Mouse (Mus musculus): Measurements from ENCODE around the gene Serping1.

The Serping1 gene

DNA sequence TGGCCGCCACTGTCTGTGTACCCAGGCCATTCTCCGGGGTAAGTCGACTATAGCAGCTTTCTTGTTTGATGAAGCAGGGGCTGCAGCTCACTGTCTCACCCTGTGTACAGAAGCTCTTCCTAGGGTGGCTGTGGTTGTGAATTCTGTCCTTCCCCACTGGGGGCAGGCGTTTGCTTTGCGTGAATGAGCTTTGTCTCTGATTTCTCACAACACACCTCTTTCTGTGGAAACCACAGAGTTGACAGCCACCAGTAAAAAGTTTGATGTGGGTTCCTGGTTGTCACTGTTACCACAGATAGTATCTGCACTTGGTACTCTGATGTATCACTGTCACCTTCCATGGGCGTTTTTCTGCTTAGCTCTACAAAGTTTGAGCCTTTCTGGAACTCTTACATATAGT is 4.0 kb upstream of the Serping1 start:
- DNase-seq = no peak

- DNase-seq = no peak
Observed at GRCm38 (mm10) chr2:84777706-84778105, 2.5 kb upstream of the Serping1 start.

GRCm38 (mm10) chr2:84775665-84776064 is 421 bp upstream of the Serping1 start:
- no peak for DNase-seq

GRCm38 (mm10) chr2:84774751-84775150 is 493 bp downstream of the Serping1 start:
- peak; percentile 7 to 23 for DNase-seq

- DNase-seq = no peak
Observed at GRCm38 (mm10) chr2:84773195-84773594, 2.0 kb downstream of the Serping1 start.

DNA sequence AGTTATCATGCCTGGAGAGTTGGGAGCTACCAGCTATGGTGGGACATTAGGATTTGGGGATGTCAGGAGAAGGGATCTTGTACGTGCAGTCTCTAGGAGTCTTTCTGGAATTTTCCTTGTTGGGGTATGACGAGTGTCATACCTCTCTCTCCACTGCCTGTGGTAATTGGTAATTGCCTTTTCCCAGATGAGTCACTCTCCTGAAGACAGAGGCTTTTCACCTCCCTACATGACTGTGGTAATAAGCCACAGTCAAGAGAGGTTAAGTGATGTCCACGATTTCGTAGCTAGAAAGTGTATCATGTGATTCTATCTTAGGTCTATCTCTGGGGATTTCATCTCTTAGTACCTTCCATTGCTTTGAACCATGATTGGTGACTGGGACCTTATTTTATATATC is 2.8 kb downstream of the Serping1 start:
- no peak for DNase-seq

GRCm38 (mm10) chr2:84770501-84770900 is 4.7 kb downstream of the Serping1 start:
- no peak for DNase-seq

DNA sequence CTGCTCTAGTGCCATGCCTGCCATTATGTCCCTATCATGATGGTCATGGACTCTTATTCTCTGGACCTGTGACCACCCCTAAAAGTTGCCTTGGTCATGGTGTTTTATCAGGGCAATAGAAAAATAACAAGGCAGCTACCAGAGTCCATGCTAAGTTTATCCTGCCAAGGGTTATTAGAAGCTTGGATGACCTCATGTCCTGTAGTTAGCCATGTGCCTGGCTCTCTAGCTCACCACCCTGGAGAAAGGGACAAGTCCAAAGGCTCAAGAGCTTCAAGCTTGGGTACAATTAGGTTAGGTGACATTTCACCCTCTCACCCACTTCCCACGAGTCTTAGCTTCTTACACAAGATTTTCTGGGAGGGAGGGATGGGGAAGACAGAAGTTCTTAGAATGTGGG is 12.4 kb downstream of the Serping1 start:
- DNase-seq = no peak

DNA sequence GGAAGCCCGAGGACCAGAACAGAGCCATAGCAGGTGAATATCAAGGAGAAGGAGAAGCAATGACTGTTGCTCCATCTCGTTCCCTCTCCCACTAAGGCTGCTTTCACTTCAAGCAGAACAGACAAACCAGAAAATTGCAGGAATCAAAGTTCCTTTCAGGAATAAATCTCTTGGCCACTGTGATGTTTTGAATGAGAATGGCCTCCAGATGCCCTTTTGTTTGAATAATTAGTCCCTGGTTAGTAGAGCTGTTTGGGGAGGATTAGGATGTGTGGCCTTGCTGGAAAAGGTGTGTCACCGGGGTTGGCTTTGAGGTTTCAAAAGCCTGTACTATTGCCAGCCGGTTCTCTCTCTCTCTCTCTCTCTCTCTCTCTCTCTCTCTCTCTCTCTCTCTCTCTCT is 12.9 kb downstream of the Serping1 start:
- DNase-seq = no peak

DNA sequence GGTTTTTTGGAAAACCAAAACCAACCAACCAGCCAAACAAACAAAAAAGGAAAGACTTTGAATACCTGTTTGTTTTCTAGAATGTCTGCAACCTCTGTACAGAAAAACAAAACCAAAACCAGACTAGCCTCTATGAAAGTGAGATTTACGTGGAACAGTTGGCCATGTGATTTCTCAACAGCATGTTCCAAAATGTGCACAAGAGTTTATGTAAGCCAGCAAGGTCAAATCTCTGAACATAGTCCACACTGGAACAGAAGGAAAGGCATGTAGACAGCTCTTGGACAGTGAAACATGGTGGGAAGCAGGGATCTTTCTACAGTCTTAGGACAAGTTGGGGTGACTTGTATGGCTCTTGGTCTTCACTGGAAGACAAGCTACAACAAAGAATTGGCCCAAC is 13.4 kb downstream of the Serping1 start:
- no peak for DNase-seq

- no peak for DNase-seq
Observed at GRCm38 (mm10) chr2:84761309-84761708, 13.9 kb downstream of the Serping1 start.

DNA sequence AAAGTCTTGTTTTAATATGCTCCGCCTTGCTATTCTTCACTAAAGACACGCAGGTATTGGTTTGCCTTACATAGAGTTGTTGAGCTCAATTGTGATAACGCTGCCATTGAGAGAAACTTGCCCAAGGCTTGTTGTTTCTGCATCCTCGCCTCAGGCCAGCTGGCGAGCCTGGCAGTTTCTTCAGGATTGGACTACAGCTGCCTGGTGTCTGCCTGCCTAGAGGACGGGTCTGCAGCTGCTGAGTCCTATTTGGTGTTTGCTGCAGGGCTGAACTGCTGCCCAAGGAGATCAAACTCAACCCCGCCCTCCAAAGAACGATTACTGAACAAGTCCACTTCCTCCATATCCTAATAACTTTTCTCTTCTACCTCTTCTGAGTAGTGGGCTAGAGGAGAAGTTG is 14.5 kb downstream of the Serping1 start:
- no peak for DNase-seq

DNA sequence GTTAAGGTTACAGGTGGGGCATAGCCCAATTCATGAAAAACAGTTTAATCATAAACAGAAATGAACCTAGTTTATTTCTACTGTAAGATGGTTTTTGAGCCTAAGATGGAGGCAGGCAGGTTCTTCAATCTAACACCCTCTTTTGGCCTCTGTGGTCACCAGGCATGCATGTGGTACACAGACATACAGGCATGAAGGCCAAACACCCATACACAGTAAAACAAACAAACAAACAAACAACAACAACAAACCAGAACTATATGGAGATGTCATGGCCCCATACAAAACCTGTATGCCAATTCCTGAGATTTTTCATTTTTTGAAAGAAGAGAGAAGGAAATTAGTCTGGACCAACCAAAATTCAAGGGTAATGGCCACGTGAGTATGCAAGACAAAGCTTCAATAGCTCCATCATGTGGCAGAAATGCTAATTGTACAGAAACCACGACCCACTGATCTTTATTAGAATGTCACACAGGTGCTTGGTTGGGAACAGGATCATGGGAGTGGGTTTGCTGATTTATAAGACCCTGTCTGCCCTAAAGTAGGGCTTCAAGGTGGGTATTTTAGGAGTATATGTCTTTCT is 16.6 kb downstream of the Serping1 start:
- DNase-seq = no peak

DNA sequence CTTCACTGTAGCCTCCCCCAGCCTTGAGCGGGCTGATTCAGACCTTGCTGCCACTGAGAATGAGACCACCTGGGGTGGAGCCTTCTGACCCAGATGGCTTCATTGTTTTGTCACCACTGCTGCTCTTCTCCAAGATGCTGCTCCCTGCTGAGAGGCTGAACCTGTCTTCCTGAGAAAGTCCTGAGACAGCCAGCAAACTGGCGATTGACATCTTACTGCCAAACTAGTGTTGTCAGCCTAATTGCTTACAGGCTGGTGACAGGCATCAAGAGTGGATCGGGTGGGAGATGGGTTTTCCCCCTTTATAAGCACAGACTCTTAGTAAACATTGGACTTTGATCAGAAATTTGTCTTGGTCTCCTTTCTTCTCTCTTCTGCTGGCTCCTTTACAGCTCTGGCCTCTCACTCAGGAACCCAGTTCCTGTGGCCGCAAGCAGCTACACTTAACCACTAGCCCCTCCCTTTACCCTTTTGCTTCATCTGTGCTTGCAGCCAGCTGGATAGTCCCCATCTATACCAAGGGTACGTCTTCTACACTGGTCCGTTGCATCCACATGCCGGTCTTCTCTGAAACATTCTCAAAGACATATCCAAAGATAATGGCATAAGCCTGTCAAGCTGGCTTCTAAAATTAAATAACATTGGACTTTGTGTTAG is 18.1 kb downstream of the Serping1 start:
- DNase-seq = no peak

DNA sequence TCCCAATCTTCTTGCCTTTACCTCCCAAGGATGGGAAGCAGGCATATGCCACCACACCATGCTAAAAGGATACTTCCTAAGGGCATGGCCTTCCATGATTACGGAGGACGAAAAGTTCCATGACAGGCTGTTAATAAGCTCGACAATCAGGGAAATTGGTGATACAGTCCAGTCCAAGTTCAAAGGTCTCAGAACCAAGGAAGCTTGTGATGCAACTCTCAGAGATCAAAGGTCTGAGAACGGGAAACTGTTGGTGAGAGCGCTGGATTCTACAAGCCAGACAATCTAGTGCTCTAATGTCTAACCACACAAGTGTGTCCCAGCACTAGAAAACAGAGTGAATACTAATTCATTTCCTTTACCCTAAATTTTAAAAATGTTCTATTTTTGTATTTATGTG is 19.0 kb downstream of the Serping1 start:
- no peak for DNase-seq

DNA sequence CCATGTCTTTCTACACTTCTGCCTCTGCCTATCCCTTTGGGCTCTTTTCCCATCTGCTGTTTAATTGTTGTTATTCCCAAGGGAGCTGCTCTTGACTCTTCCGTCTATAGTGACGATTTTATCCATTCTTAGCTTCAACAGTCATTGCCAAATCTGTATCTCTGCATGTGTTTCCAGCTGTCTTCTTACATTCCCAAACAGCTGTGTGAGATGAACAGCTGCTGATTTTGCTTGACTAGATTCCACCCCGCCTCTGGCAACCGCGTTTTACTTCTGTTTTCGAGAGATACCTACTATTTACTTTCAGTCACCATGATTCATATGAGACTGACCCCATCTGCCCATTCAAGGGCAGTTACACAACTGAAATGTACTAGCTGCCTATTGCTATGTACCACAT is 25.1 kb downstream of the Serping1 start:
- no peak for DNase-seq

DNA sequence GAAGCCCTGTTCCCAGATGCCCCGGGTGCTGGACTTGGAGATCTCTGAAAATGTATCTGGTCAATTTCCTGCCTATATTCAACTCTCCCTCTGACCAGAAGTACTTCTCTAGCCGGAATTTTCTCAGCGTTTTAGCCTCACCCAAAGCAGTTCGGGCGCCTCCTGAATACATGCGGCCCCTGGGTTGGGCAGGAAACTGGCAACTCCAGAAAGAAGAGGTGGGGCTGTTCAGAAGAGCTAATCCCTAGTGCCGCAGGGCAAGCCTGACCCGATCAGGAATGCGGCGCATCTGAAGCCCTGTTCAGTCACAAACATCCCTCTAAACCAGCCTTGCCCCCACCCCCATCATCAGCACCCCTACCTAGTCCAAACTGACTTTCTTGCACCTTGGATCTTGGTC is 31.1 kb downstream of the Serping1 start:
- no peak for DNase-seq

GRCm38 (mm10) chr2:84743561-84743960 is 31.7 kb downstream of the Serping1 start, which contains the start of gene Gm19426:
TSS of gene Gm19426 (minus strand) at chr2:84743655.
- DNase-seq = no peak

GRCm38 (mm10) chr2:84742451-84743283 is 32.6 kb downstream of the Serping1 start:
- no peak for DNase-seq

DNA sequence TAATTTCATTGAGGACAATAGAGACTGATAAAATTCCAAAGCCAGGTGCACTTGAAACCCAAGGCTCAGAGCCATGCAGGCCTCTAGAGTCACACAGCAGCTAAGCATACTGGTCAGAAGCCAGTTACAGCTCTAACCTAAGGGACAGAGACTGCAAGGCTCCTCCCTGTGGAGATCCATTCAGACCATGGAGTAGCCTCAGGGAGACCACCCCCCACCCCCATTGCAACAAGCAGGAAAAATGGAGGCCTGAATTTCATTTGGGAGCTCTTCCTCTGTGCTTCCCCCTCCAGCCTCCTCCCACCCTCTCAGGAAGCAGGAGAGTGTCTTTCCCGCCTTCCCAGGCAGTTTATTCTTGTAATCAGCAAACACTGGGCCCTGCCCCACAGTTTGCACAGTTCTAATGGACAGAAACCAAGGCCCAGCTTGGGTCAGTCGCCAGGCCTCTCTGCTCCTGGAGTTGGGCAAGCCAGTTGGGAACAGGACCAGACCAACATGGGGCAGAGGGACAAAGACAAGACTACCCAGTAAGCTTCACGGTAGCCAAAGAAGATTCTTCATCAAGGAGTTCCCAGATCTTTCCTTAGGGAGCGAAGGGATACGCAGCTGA is 33.3 kb downstream of the Serping1 start:
- DNase-seq = no peak

DNA sequence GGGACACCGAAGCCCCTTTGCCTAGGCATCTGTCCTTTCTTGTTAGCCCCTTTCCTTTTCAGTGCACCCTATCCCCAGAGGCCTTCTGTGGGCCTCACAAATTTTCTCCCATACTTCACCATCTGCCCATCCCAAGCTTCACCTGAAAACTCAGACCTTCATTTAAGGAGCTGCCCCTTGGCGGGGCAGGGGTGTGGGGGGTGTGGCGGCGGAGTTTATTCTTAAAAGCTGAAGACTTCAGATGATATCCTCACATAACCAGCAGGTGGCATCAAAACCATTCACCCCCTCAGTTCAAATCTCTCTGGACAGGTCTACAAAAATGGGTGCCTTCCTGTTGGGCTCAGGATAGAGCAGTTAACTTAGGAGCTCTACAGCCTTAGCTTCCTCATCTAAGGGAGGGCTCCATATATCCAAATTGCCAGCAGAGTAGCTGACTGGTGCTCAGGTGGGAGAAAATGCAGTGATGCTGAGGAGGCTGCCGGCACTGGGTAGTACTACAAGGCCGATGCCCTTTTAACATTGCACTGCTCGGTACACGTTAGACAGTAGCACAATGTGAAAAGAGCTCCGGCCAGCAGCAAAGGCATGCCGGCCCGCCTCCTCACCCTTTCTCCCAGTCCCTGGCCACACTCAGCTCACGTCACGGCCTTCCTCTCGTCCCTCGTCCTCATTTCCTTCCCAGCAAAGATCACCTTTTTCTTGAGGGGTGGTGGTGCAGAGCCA is 34.5 kb downstream of the Serping1 start:
- no peak for DNase-seq

DNA sequence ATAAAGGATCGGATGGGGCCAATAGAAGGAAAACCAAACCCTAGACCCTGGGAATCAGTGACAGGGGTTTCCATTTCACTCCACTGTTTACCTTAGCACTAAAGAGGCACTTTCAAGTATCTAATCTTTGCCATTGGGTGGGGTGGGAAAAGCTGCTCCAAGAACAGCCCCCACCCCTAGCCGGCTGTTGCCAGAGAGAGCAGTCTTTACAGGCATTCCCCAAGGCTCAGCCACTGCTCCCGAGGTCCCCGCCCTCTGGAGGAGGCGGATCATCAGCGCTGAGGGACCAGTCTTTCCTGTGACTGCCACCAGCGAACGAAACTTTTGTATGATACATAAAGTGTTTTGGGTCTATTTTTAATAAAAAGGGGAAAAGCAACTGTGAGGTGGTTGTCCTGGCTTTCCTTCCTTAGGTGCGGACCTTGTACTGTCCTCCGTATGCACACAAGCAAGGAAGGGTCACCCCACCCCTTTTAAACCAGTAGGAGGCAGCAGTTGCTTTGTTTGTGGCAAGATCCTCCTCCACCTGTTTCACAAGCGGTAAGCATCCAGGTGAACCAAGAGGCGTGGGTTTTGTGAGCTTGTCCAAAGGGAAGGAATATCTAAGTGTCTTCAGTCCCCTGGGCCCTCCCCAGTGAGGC is 36.9 kb downstream of the Serping1 start:
- DNase-seq = no peak

All from spleen, adult 18-20 months (tissue).